Mouse (Mus musculus) kidney, adult 2 months (tissue): ENCODE measurements at regions not wholly inside any gene's neighbourhood (a gene's known extent, or its start where the extent isn't known, plus 50 kb on each side); places are given as distances from the start of the nearest gene placed in this dataset.

ENCODE experiments used
- DNase-seq: peaks from one replicate; pipeline ENCODE4 v3.0.0; 2021
- H3K27ac ChIP-seq: fragments of 200-500 bp; 2 replicates; pipeline ENCODE4 v1.5.1; 2012; ENCODE audit warnings: low read depth, low read length, control low read depth, inconsistent platforms; ENCODE audit not compliant: insufficient read depth
- H3K27me3 ChIP-seq: fragments of 200-500 bp; replicated peaks from 2 replicates; pipeline ENCODE4 v1.6.1; 2012; ENCODE audit warnings: mild to moderate bottlenecking, moderate library complexity, low read length, inconsistent platforms; ENCODE audit not compliant: control insufficient read depth, insufficient read depth
- H3K36me3 ChIP-seq: fragments of 200-500 bp; 2 replicates; pipeline ENCODE4 v1.6.1; 2012; ENCODE audit warnings: mild to moderate bottlenecking, moderate library complexity, low read length, inconsistent platforms; ENCODE audit not compliant: control insufficient read depth, insufficient read depth
- H3K4me1 ChIP-seq: fragments of 200-500 bp; 2 replicates; pipeline ENCODE4 v1.6.1; 2011; ENCODE audit warnings: low read length; ENCODE audit not compliant: control insufficient read depth, insufficient read depth
- H3K4me3 ChIP-seq: fragments of 200-500 bp; 2 replicates; pipeline ENCODE4 v1.5.1; 2011; ENCODE audit warnings: mild to moderate bottlenecking, low read depth, low read length, control low read depth; ENCODE audit not compliant: insufficient read depth
- CTCF ChIP-seq: fragments of 200-500 bp; conservative IDR thresholded peaks from 2 replicates; pipeline ENCODE4 v1.5.1; 2011; ENCODE audit warnings: low read depth, mild to moderate bottlenecking, control low read depth, low read length, moderate library complexity, mixed read lengths; ENCODE audit not compliant: insufficient read depth, insufficient read length
- POLR2A ChIP-seq: fragments of 200-500 bp; IDR thresholded peaks from one replicate; pipeline ENCODE4 v1.6.1; 2011; ENCODE audit warnings: low read depth, low read length, control low read depth
- WGBS: fragments of 180-500 bp; shearing (Covaris S2); methylation state at CpG from one replicate; pipeline ENCODE4 v1.1.7; 2018; 5-methylcytosine and 5-hydroxymethylcytosine counted together

- TF ChIP-seq CTCF (no peak), POLR2A (no peak)
- DNase-seq, result no peak
- WGBS, result 33% methylated on average over 1 of the region's 1 CpGs
- Histone ChIP-seq H3K27me3 (no peaks in the 10 kb centered on the region), H3K4me1 (no peaks in the 10 kb centered on the region), H3K4me3 (no peak overlapping the region), H3K27ac (no peak overlapping the region), H3K36me3 (no peaks in the 10 kb centered on the region)
Measured at GRCm38 (mm10) chr9:74793394-74793793, 68.3 kb upstream of the Onecut1 start.

GRCm38 (mm10) chr9:74795994-74796393, 65.7 kb upstream of the Onecut1 start:
- H3K27me3 ChIP-seq, result no peaks in the 10 kb centered on the region
- H3K27ac ChIP-seq, result no peak overlapping the region
- DNase-seq, result no peak
- TF ChIP-seq POLR2A, result no peak
- no peak for TF ChIP-seq CTCF
- no peaks in the 10 kb centered on the region for H3K36me3 ChIP-seq
- H3K4me1 ChIP-seq, result no peaks in the 10 kb centered on the region
- H3K4me3 ChIP-seq, result no peak overlapping the region
- 81% methylated on average over 4 of the region's 4 CpGs for WGBS

GRCm38 (mm10) chr9:74797272-74797844, 64.4 kb upstream of the Onecut1 start:
- TF ChIP-seq CTCF, result no peak
- TF ChIP-seq POLR2A, result no peak
- no peak for DNase-seq
- Histone ChIP-seq H3K36me3 (no peaks in the 10 kb centered on the region), H3K4me1 (no peaks in the 10 kb centered on the region), H3K27me3 (no peaks in the 10 kb centered on the region), H3K4me3 (no peak overlapping the region), H3K27ac (no peak overlapping the region)
- 76% methylated on average over 5 of the region's 5 CpGs for WGBS

- Histone ChIP-seq H3K27ac (no peak overlapping the region), H3K36me3 (no peaks in the 10 kb centered on the region), H3K27me3 (no peaks in the 10 kb centered on the region), H3K4me3 (no peak overlapping the region), H3K4me1 (no peaks in the 10 kb centered on the region)
- WGBS, result 74% methylated on average over 4 of the region's 4 CpGs
- no peak for DNase-seq
- TF ChIP-seq CTCF (no peak), POLR2A (no peak)
Measured at GRCm38 (mm10) chr9:74801091-74801490, 60.6 kb upstream of the Onecut1 start.

GRCm38 (mm10) chr9:74811437-74811836, 50.3 kb upstream of the Onecut1 start:
- H3K4me3 ChIP-seq, result no peak overlapping the region
- WGBS, result 32% methylated on average over 8 of the region's 8 CpGs
- H3K36me3 ChIP-seq, result no peaks in the 10 kb centered on the region
- TF ChIP-seq CTCF (no peak), POLR2A (no peak)
- no peaks in the 10 kb centered on the region for H3K4me1 ChIP-seq
- 0 out of 2 replicates have a peak, but pooled peaks cover 1% of the 10 kb centered on the region for H3K27me3 ChIP-seq
- H3K27ac ChIP-seq, result no peak overlapping the region
- no peak for DNase-seq
